Mouse (Mus musculus) regulatory T cell (primary cell): ENCODE results near the gene Ppa2.

Source experiments
- in situ Hi-C: fragments of 300-600 bp; cut with MboI, MseI; formaldehyde crosslinking; loops from one replicate; pipeline ENCODE4 v1.15.1; 2025; ENCODE audit warnings: high pct_unique_total_duplicates

Ppa2 gene

DNA sequence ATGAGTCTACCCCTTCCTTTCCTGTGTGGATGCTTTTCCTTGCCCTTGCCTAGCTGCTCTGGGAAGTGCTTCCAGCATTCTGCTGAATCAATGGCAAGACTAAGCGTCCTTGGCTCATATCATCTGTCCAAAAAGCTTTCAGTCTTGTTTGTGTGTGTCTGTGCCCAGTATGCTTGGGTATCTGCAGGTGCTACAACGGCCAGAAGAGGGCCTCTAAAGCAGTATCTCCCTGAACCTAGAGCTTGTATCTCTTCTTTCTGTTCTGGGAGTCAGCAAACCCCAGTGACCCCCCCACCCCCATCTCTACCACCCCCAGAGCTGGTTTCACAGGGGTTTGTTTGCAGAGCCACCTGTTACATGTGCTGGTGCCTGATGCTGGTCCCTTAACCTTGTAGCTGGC lies 19.5 kb downstream of the Ppa2 start:
- in situ Hi-C loops = loop anchor here (25.0 kb wide), 1 partner anchor 1883 kb away; the partner anchor contains the start of gene Cenpe

DNA sequence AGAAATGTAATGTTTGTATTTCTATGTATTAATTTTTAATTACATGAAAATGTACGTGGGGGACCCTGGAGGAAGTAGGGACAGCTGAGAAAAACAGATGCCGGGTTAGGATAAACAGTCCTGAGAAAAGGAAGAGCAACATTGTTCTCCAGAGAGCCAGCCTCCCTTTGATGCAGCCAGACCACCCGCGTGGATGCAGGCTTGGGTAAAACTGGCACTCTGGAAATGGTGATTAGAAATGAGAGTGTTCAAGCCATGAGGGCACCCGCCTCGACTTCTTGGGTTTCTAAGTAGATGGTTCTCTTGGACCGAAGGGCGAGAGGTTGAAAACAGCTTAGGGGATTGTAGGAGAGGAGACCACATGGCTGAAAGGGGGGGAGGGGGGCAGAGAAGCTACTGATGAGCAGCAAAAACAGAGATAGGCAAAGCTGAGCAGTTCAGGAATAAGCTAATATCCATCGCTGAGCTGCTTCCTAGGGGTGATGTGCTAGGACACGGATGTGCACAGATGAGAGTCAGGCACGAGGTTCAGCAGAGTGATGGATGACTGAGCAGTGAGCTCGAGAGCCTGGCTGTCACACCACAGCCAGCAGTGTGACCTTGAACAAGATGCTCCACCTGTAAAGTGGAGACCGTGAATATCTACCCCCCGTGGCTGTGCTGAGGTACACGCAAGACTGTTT lies 21.4 kb downstream of the Ppa2 start:
- in situ Hi-C loops = loop anchor here (5.0 to 25.0 kb wide), 2 partner anchors 256 to 1881 kb away; partner anchors contain the start of gene Cenpe

DNA sequence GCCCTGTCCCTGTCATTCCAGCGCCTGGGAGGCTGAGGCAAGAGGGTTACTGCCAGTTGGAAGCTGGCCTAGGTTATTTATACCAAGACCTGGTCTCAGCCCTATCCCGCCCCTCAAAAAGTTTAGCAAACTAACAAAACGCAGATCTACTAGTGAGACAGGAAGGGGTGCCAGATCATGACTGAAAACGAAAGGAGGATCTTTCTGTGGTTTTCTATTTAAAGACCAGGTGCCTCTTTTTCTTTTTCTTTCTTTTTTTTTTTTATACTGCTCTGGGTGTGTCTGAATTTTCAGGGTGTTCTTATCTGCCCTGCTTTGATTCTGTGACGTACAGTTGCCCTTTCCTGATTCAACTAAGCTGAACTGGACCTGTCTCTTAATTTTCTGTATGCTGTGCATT lies 22.4 kb downstream of the Ppa2 start:
- in situ Hi-C loops = loop anchor here (5.0 to 25.0 kb wide), 2 partner anchors 255 to 1880 kb away; partner anchors contain the start of gene Cenpe

DNA sequence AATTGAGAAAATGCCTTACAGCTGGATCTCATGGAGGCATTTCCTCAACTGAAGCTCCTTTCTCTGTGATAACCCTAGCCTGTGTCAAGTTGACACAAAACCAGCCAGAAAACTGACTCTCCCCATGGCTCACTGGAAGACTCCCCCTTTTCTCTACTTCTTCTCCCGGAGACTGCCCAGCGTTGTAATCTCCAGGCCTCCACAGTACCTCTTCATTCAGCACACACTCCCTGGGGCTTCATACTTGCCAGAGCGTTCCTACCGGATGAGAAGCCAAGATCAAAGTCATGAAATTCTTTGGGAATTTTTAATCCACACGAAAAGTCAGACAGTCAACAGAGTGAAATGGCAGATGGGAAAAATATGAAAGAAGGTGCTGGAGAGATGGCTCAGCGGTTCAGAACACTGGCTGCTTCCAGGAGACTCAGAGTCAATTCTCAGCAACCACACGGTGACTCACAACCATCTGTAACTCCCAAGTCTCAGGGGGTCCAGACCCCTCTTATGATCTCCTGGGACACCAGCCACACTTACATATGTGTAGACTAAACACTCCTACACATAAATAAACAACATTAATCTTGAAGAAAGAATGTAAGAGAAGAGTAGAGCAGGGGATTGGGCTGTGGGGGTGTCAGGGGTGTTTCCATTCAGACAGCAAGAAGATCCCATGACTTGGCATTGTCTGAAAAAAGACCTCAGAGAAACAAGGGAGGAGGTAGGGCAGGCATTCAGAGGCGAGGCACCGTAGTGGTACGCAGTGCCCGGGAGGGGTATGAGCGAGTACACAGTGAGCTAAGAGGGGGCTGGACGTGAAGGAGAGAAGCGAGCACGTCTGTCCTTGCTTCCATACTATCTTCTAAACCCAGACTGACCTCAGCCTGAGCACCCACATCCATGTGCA lies 23.6 kb downstream of the Ppa2 start:
- in situ Hi-C loops = loop anchor here (5.0 to 25.0 kb wide), 2 partner anchors 254 to 1879 kb away; partner anchors contain the start of gene Cenpe

DNA sequence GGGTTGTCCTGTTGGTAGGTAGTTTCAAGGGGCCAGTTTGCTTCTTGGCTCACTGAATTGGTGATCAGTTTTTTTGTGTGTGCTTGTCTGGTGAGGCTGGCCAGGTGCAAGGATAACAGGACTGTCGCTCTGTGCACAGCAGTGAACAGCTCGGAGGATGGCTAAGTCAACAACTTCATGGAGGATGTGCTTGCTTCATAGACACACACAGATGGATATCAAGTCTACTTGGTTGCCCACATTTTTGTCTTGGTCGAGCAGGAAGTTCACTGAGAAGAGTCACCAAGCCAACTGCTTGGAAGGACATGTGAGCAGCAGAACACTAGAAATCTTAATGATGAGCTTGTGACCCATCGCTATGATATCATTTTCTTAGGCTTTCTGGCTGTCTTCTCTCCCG lies 24.8 kb downstream of the Ppa2 start:
- in situ Hi-C loops = loop anchor here (5.0 to 25.0 kb wide), 3 partner anchors 103 to 1878 kb away; partner anchors contain the start of gene Cenpe

DNA sequence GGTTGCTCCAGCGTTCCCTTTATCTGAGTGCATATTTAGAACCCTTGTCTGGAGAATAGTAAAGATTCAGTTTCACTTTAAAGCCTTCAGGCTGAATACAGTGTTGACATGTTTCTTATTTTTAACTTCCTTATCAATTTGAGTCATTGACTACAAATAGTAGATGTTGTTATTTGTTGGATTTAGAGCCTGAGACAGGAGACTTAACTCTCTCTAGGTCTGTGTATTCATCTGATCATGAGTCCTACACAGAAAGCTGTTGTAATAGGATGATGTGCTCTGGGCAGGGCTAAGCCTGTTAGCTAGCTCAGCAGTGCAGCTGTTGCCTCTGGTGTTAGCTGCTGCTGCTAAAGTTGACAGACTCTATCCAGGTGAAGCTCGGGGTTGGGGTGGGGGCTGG lies 25.3 kb downstream of the Ppa2 start:
- in situ Hi-C loops = loop anchor here (5.0 to 25.0 kb wide), 2 partner anchors 102 to 1877 kb away; partner anchors contain the start of gene Cenpe

DNA sequence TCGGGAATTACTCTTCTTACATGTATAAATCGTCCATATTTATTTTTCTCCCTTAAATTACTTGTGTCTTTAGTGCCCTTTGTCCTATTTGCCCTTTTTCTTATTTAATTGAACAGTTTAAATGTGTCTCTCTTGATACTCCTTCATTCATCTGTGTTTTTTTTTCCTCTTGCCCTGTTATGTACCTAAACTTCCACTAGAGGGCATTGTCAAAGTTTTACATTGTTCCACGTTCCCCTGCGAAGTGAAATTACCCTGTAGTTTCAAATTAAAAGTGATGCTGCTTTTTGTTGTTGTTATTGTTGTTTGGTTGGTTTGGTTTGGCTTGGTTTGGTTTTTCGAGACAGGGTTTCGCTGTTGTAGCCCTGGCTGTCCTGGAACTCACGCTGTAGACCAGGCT lies 26.5 kb downstream of the Ppa2 start:
- in situ Hi-C loops = loop anchor here (5.0 to 25.0 kb wide), 2 partner anchors 101 to 1876 kb away; partner anchors contain the start of gene Cenpe

DNA sequence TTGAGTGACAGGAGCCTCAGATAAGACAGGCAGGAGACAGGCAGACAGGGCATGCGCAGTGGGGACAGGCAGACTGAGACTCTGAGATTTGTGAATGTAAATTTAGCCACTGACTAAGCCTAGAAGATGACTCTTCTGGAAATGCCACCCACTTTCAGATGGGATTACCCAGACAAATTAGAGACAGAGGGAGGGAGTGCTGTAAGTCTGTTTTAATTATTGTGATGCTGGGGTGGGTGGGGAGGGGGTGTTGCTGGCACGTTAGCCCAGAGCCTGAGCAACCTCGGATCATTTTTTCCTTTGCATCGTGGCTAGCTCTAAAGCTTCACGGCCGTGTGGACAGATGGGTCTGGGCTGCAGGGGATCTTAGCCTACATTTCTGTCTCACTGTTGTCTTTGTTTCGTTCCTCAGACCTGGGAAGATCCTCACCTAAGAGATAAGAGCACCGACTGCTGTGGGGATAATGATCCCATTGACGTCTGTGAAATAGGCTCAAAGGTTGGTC lies 29.0 kb downstream of the Ppa2 start:
- in situ Hi-C loops = loop anchor here (5.0 to 25.0 kb wide), 2 partner anchors 98 to 1873 kb away; partner anchors contain the start of gene Cenpe

DNA sequence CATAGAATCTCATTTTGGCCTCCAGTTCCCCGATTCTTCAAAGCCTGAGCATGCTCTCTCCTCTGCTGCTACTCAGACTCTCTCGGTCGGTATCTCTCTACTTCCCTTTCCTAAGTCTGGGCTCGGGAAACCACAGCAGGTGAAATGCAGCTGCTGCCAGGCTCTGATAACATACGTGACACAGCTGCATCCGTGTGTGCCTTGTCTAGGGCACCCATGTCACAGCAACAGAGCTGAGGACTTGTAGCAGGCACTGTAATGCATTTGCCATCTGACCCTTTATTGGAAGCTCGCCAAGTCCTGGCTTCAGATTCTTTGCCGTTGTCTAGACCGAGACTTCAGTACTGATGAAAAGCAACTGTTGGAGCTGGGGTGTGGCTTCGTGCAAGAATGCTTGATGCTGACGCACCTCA lies 29.5 kb downstream of the Ppa2 start:
- in situ Hi-C loops = loop anchor here (5.0 to 25.0 kb wide), 2 partner anchors 98 to 1873 kb away; partner anchors contain the start of gene Cenpe

DNA sequence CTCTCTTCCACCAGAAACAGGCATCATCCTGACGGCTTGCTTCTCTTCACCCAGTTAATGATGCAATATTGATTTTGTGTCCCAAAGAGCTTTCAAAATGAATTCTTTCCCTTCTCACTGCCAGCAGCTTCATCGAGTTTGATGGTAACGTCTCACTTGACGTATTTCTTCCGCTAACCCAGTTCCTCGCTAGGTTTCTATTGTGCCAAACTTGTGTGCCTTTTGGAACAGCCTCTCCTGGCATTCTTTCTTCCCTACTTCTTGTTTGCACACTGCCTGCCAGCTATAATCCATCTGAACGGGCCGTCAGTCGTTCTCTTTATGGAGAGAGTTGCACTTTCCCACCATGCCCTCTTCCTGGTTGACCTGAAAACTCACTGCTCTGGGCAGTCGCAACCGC lies 31.2 kb downstream of the Ppa2 start:
- in situ Hi-C loops = loop anchor here (25.0 kb wide), 1 partner anchor 1871 kb away; the partner anchor contains the start of gene Cenpe

DNA sequence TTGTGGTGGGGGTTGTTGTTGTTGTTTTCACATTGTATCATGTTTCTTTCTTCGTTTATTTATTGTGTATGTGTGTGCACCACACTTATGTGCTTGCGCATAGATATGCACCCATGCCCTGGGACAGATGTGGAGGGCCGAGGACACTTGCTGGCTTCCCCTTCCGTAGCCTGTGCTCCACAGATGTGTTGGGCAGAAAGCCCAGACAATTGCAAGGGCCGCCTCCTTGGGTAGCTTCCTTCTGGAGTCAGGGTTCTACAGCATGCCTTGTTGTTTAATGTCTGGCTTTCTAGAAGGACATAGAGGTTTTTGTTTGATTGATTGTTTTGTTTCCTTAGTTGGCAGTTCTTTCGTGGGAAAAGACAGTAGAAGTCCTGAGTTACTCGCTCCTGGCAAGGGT lies 37.6 kb downstream of the Ppa2 start:
- in situ Hi-C loops = loop anchor here (25.0 kb wide), 1 partner anchor 1865 kb away; the partner anchor contains the start of gene Cenpe

DNA sequence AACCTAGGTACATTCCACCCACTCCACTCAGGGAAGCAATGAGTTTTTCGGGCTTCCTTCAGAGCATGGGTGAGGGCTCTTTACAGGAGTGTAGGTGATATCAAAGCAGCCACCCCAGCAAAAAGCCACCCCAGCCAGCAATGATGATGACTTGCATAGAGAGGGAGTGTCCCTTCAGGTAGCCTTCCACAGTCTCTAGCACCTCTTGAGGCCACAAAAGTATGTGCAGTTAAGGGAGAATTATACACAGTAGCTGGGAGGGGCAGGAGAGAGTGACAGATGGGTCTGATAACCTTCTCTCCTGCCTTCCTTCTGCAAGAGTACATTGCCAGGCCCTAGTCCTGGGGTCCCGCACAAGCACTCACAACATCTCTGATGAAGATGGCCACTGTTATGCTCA lies 38.9 kb downstream of the Ppa2 start:
- in situ Hi-C loops = loop anchor here (25.0 kb wide), 1 partner anchor 1863 kb away; the partner anchor contains the start of gene Cenpe

DNA sequence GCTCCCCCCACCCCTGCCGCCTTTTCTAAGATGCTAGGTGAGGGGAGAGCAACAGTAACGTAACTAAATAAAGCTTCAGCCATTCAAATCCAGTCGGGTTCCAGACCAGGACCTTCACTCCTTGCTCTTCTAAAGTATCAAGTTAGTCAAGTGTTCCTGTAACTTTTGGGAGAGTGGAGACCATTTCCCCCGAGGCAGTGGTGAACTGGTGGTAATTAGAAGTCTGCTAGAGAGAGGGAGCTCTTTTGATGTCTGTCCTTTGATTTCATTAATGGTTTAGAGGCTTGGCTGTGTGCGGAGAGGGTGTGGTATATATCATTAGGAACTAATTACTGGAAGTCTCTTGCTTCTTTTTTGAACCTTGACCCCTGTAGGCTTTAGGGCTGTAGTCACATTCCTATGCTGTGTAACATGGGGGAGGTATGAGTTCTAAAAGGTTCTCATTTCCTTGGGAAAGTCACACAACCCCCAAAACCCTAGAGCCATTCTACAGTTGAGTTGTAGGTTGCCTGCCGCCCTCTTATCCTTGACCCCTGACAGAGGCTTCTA lies 47.6 kb downstream of the Ppa2 start:
- in situ Hi-C loops = no loop called here

DNA sequence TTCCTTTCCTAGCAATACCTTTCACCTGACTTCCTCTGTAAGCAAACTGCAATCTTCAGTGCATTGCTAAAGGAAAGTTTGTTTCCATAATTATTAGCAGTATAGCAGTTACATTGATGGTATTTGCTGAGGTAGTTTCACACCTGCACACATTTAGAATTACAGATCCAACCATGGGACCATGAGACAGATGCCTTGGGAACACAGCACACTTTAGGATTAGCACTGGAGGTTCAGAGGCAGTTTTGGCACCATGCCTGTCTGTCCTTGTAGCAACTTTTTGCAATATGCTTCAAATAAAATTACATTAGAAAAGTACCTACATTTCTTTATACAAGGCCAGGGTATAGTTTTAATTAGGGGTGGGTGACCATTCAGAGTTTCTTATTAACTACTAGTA lies 48.1 kb downstream of the Ppa2 start:
- in situ Hi-C loops = no loop called here

DNA sequence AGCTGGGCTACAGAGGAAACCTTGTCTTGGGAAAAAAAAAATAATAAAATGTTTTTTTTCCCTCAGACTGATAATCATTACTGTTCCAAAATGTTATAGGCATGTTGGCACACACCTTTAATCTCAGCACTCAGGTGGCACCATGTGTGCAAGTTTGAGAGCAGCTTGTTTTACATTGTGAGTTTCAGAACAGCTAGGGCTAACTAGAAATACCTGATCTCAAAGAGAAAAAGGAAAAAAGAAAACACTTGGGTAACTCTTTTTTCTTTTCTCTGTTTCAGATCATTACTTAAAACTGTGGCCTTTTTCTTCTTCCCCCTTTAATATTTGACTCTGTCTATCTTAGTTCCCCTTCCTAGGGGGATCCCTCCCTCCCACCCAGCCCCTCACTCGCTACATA lies 51.5 kb downstream of the Ppa2 start:
- in situ Hi-C loops = no loop called here

DNA sequence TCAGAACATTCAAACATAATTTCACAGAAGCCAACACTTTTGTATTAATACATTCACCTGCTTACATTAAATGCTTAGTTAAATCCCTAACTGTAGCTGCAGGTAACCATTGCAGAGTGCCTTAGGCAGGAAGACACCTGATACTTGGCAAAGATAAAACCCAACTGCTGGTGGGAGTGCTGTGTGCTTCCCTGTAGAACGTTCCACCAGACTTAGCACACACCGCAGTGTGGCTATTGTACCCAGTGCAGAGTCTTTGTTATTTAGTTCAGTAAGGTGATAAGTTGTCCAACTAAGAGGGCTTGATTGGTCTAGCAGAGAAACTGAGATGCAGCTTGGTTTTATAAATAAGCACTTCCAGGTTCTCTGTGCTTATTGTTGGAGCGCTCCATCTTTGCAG lies 54.2 kb downstream of the Ppa2 start:
- in situ Hi-C loops = no loop called here

DNA sequence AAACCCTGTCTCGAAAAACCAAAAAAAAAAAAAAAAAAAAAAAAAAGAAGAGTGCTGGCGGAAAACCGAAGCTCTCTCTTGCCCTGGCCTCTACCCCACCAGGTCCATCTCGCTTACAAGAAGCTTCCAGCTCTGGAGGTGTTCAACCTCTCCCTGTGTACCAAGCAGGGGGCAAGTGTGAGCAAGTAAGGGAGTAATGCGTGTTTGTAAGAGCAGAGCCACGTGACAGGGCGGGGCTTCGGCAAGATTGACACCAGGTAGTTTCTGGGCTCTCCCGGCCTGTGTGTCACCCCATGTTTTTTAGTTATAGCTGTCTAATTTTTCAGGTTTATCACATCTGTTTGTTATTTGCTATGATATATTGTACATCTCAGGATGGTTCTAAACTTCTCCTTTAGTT lies 56.2 kb downstream of the Ppa2 start:
- in situ Hi-C loops = no loop called here

DNA sequence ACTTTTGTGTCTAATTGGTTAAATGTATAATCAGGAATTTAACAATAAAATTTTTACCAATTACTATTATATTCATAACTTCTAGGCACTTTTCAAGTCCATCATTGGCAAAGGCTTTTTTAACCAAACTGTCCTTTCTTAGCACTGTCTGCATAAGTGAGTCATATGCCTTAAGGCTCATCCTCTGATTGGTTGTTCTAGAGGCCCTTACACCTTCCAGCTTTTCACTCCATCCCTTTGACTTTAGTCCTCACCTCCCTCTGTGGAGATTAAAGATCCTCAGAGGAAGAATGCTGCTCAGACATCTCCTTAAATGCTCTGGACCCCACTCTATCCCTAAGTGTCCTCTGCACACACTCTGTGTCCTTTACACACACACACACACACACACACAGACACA lies 68.3 kb downstream of the Ppa2 start:
- in situ Hi-C loops = no loop called here

DNA sequence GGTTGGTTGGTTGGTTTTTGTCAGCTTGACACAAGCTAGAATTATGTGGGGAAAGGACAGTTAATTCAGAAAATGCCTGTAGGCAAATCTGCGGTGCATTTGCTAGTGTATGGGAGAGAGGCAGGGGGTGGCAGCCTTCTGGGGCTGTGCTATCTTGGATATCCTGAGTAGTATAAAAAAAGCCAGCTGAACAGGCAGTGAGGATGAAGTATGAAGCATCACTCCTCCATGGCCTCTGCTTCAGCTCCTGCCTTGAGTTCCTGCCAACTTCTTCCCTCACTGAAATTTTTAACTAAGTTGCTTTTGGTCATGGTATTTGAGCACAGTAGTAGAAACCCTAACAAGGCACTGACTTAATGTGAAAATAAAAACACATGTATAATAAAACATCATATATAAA lies 70.1 kb downstream of the Ppa2 start:
- in situ Hi-C loops = no loop called here

DNA sequence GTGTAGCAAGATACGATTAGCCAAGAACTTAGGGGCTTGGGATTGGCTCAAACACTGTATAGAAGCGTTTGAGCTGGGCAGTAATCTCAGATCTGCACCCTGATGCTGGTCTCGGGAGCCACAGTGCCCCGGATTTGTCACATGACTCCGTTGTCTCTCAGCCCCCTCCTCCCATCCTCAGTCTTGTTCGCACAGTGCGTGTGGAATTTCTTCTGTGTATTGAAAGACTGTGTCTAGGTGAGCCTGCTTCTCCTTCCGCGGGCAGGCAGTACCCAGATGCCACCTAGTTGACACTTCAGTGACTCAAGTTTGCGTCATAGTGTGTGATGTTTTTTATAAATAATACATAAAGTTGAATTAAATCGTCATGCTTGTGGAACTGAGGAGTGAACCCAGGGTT lies 71.6 kb downstream of the Ppa2 start:
- in situ Hi-C loops = no loop called here

DNA sequence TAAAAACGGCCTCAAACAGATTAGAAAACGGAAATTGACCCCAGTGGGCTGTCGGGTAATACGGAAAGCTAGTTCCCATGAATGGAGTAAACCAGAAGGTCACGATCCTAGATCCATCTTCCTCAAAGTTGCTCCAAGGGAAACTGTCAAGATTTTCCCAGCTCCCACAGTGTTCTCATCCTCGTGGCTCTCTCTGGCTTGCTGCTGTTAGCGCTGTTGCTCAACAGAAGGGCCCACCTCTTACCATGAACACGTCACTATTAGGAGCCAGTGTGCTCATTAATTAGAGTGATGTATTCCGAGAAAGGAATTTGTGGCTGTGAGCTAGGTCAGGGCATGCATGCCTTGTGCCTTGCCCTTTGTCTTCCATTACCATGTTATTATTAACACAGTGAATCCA lies 72.2 kb downstream of the Ppa2 start:
- in situ Hi-C loops = no loop called here
